Mouse (Mus musculus) neural tube, embryonic 11.5 days (tissue): ENCODE measurements around the gene Tgif1. TPM values are rescaled to one million over a fixed set of nuclear protein-coding genes. Genes with fewer than 3 reads are reported as not detected.

ENCODE experiments used
- ATAC-seq: fragments of 200-750 bp; cut with Nextera tagmentation; 2 replicates; pipeline ENCODE4 v1.8.0; 2017; ENCODE audit warnings: moderate number of reproducible peaks, mild to moderate bottlenecking, moderate TSS enrichment, moderate library complexity; ENCODE audit not compliant: insufficient read depth, low FRiP score, low TSS enrichment
- DNase-seq: peaks from one replicate; pipeline ENCODE4 v3.0.0-alpha.2; 2015; ENCODE audit warnings: low spot score
- H3K27ac ChIP-seq: fragments of 300-500 bp; sonication (generic); 2 replicates; pipeline ENCODE4 v1.5.1; 2014; ENCODE audit warnings: low read depth, mild to moderate bottlenecking, low read length
- H3K27me3 ChIP-seq: fragments of 300-500 bp; sonication (generic); 2 replicates; pipeline ENCODE4 v1.6.1; 2014; ENCODE audit warnings: mild to moderate bottlenecking, low read length, mixed read lengths; ENCODE audit not compliant: control insufficient read depth, insufficient read depth
- H3K36me3 ChIP-seq: fragments of 300-500 bp; sonication (generic); 2 replicates; pipeline ENCODE4 v1.6.1; 2014; ENCODE audit warnings: mild to moderate bottlenecking, low read length, moderate library complexity, mixed read lengths; ENCODE audit not compliant: control insufficient read depth, insufficient read depth
- H3K4me1 ChIP-seq: fragments of 300-500 bp; sonication (generic); 2 replicates; pipeline ENCODE4 v1.6.1; 2014; ENCODE audit warnings: low read length, mixed read lengths; ENCODE audit not compliant: control insufficient read depth, insufficient read depth
- H3K4me2 ChIP-seq: fragments of 300-500 bp; sonication (generic); 2 replicates; pipeline ENCODE4 v1.6.1; 2014; ENCODE audit warnings: low read depth, mild to moderate bottlenecking, moderate library complexity
- H3K4me3 ChIP-seq: fragments of 300-500 bp; sonication (generic); 2 replicates; pipeline ENCODE4 v1.5.1; 2014; ENCODE audit warnings: low read depth, low read length
- H3K9ac ChIP-seq: fragments of 300-500 bp; sonication (generic); 2 replicates; pipeline ENCODE4 v1.6.1; 2014; ENCODE audit warnings: mild to moderate bottlenecking, low read length
- H3K9me3 ChIP-seq: fragments of 300-500 bp; sonication (generic); 2 replicates; pipeline ENCODE4 v1.6.1; 2016; ENCODE audit warnings: low read length; ENCODE audit not compliant: control insufficient read depth
- WGBS: fragments of 180-500 bp; shearing (Covaris S2); extraction: QIAGEN DNeasy Blood & Tissue Kit; methylation state at CpG from one replicate; pipeline ENCODE4 v1.1.7; 2014; 5-methylcytosine and 5-hydroxymethylcytosine counted together
- polyA plus RNA-seq: library from polyadenylated mRNA; unstranded; fragments of >200 nt; fragmentation: Nextera tagmentation; extraction: Ambion mirVana; gene quantifications from 2 replicates; pipeline ENCODE4 v1.2.1, GENCODE M21; 2014

Tgif1 gene
- polyA plus RNA-seq, 1 experiment from 2014 or later: 66.2 TPM

DNA sequence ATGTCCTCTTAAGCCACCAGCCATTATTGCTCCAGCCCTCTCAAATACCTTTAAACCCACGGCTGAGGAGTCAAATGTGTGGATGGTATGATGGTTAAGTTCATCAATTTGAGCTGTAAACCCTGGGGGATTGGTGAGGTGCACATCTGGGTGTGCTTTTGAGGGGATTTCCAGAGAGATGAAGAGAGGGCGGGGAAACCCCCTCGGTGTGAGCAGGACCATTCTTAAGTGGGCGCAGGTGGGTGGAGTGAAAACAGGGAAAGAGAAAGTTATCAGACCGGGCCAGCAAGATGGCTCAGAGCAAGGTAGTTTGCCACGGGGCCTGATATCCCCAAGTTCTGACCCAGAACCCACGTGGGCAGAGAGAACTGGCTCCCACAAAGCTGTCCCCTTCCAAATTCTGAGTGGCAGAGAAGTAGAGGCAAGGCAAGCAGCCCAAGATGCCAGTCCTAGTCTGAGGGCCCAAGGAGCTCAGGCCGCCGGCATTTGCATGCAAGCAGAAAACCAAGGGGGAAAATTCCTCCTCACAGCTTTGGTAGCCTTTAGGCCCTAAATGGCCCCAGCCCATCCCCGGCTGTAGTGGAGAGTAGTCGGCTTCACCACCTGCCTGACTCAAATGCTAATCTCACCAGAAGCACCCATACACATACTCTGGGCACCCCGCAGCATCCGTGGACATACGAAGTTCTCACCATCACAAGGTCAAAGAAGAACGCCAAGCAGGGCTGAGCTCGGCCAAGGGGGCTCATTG is 33.5 kb upstream of the Tgif1 start:
- 82% methylated on average over 16 of the region's 16 CpGs for WGBS
- DNase-seq (no peak), ATAC-seq (no peak)
- Histone ChIP-seq H3K36me3 (no peaks in the 10 kb centered on the region), H3K9me3 (no peaks in the 10 kb centered on the region), H3K4me3 (no peak overlapping the region), H3K4me2 (no peak overlapping the region), H3K27me3 (no peaks in the 10 kb centered on the region), H3K4me1 (no peaks in the 10 kb centered on the region), H3K27ac (no peak overlapping the region), H3K9ac (no peak overlapping the region)

- no peak for ATAC-seq
- Histone ChIP-seq H3K4me3 (no peak overlapping the region), H3K36me3 (no peaks in the 10 kb centered on the region)
Measured at GRCm38 (mm10) chr17:70885868-70886267, 32.5 kb upstream of the Tgif1 start.

GRCm38 (mm10) chr17:70881934-70882333 is 28.6 kb upstream of the Tgif1 start:
- Histone ChIP-seq H3K9me3 (no peaks in the 10 kb centered on the region), H3K36me3 (no peaks in the 10 kb centered on the region), H3K4me2 (no peak overlapping the region), H3K27ac (no peak overlapping the region), H3K27me3 (no peaks in the 10 kb centered on the region), H3K4me3 (no peak overlapping the region), H3K9ac (no peak overlapping the region), H3K4me1 (no peaks in the 10 kb centered on the region)
- no peak for DNase-seq
- no peak for ATAC-seq
- WGBS: 84% methylated on average over 10 of the region's 10 CpGs

More at GRCm38 (mm10) chr17:70885868-70886267, 32.5 kb upstream of the Tgif1 start:
- Histone ChIP-seq H3K27ac (no peak overlapping the region), H3K4me1 (no peaks in the 10 kb centered on the region), H3K9me3 (no peaks in the 10 kb centered on the region), H3K9ac (no peak overlapping the region), H3K27me3 (no peaks in the 10 kb centered on the region), H3K4me2 (no peak overlapping the region)
- no peak for DNase-seq
- 82% methylated on average over 5 of the region's 5 CpGs for WGBS

GRCm38 (mm10) chr17:70881194-70881593 is 27.8 kb upstream of the Tgif1 start:
- Histone ChIP-seq H3K9me3 (no peaks in the 10 kb centered on the region), H3K36me3 (no peaks in the 10 kb centered on the region), H3K27ac (no peak overlapping the region), H3K4me1 (no peaks in the 10 kb centered on the region), H3K4me3 (no peak overlapping the region), H3K4me2 (no peak overlapping the region), H3K27me3 (no peaks in the 10 kb centered on the region), H3K9ac (no peak overlapping the region)
- WGBS: 47% methylated on average over 7 of the region's 7 CpGs
- ATAC-seq (no peak), DNase-seq (no peak)

DNA sequence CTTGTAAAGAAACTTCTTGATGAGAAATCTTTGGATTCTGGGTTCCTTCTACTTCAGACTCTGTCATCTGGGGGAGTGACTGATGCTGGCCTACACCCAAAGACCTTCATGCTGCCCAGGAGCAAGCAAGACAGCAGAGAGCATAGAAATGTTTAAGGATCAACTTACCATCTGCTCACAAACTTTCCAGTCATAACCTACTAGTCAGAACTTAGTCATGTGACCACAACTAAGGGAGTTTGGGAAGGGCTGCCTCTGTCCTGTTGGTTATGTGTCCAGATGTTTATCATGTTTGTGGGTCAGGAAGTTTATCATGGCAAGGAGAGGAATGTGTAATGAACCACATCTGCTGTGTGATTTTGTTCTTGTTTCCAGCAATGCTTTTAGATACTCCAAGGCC is 24.9 kb upstream of the Tgif1 start:
- H3K4me2 ChIP-seq: no peak overlapping the region
- no peak overlapping the region for H3K9ac ChIP-seq
- H3K4me1 ChIP-seq: peaks cover 4% of the 10 kb centered on the region
- H3K9me3 ChIP-seq: no peaks in the 10 kb centered on the region
- H3K36me3 ChIP-seq: no peaks in the 10 kb centered on the region
- H3K27me3 ChIP-seq: no peaks in the 10 kb centered on the region
- no peak for DNase-seq
- H3K27ac ChIP-seq: no peak overlapping the region
- ATAC-seq: no peak
- no peak overlapping the region for H3K4me3 ChIP-seq

DNA sequence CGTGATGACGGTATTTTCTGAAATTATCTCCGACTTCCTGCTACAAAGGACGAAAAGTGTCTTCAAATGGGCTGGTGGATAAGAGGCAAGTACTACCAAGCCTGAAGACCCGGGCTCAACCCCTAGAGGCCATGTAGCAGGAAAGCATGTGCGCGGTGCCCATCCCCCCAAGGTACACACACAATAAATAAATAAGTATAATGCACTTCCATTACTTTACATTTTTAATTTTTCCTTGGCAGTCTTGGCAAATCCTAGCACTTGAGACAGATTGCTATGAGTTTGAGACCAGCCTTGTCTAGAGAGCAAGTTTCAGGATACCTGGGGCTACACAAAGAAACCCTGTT is 20.4 kb upstream of the Tgif1 start:
- no peaks in the 10 kb centered on the region for H3K27me3 ChIP-seq
- peaks cover 18% of the 10 kb centered on the region for H3K4me1 ChIP-seq
- no peak for ATAC-seq
- H3K9ac ChIP-seq: no peak overlapping the region
- no peak overlapping the region for H3K4me3 ChIP-seq
- no peaks in the 10 kb centered on the region for H3K36me3 ChIP-seq
- no peaks in the 10 kb centered on the region for H3K9me3 ChIP-seq
- DNase-seq: peak; percentile 32
- WGBS: 66% methylated on average over 7 of the region's 7 CpGs
- peak overlapping the region; percentile 26 for H3K4me2 ChIP-seq
- no peak overlapping the region for H3K27ac ChIP-seq

DNA sequence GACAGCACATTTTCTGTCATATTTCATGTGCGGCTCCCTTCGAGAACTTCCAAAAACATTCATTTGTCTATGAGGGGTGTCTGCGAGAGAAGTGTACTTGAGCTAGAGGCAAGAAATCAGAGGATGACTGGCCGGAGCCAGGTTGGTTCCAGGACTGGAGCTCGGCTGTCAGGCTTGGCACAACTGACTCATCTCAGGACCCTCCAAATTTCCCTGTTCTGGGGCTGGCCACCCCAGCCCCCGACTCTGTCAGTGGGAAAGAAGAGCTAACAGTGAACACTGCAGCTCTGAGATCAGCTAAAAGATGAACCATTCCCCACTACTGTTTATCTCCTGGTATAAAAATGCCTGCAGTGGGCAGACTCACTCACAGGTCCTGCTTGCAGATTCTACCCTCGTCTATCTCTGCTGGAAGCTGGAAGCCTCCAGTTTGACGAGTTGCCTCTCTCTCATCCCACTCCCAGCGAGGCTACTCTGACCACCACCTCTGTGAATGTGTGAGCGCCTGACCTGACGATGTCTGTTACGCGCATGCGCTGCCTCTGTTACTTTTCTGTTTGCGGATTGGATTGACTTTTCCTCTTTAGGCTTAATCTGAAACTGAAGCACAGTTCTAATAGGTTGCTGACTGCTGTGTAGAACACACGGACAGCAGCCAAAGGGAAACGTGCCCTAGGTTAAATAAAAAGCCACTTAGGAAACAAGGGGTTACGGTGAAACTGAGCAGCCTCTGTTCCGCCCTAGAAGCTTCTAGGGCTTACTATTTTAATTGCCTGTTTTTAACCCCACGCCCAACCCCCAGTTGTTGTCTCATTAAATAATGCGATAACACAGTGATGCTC is 19.8 kb upstream of the Tgif1 start:
- peak overlapping the region; percentile 26 for H3K4me2 ChIP-seq
- WGBS: 35% methylated on average over 21 of the region's 21 CpGs
- H3K9ac ChIP-seq: peak overlapping the region; percentile 16; the same call in 1 of the 2 replicates
- DNase-seq: peak; percentile 63
- peak overlapping the region; percentile 54 for H3K27ac ChIP-seq
- H3K9me3 ChIP-seq: no peaks in the 10 kb centered on the region
- H3K27me3 ChIP-seq: no peaks in the 10 kb centered on the region
- no peak overlapping the region for H3K4me3 ChIP-seq
- H3K4me1 ChIP-seq: peaks cover 18% of the 10 kb centered on the region
- ATAC-seq: peak; percentile 32
- no peaks in the 10 kb centered on the region for H3K36me3 ChIP-seq

GRCm38 (mm10) chr17:70872094-70872929 is 19.0 kb upstream of the Tgif1 start:
- H3K36me3 ChIP-seq: no peaks in the 10 kb centered on the region
- WGBS: 8% methylated on average over 14 of the region's 14 CpGs
- H3K9me3 ChIP-seq: no peaks in the 10 kb centered on the region
- DNase-seq (peak; percentile 78), ATAC-seq (peak; percentile 92)
- H3K9ac ChIP-seq: peak overlapping the region; percentile 16; the same call in 1 of the 2 replicates
- peaks cover 18% of the 10 kb centered on the region for H3K4me1 ChIP-seq
- H3K4me2 ChIP-seq: peak overlapping the region; percentile 26
- H3K27ac ChIP-seq: peak overlapping the region; percentile 71
- no peaks in the 10 kb centered on the region for H3K27me3 ChIP-seq
- H3K4me3 ChIP-seq: no peak overlapping the region
